Mouse (Mus musculus) E14TG2a.4 (cell line): Measurements from ENCODE around the gene Ostm1.

ENCODE experiments used
- CTCF ChIP-seq: conservative IDR thresholded peaks from 2 replicates; pipeline ENCODE4 v1.5.1; 2014; ENCODE audit warnings: low read length
- NANOG ChIP-seq: IDR thresholded peaks from 2 replicates; pipeline ENCODE4 v1.6.1; 2014; ENCODE audit warnings: borderline replicate concordance, low read length, mixed read lengths
- POU5F1 ChIP-seq: IDR thresholded peaks from 2 replicates; pipeline ENCODE4 v1.6.1; 2014; ENCODE audit warnings: low read length, borderline replicate concordance

DNA sequence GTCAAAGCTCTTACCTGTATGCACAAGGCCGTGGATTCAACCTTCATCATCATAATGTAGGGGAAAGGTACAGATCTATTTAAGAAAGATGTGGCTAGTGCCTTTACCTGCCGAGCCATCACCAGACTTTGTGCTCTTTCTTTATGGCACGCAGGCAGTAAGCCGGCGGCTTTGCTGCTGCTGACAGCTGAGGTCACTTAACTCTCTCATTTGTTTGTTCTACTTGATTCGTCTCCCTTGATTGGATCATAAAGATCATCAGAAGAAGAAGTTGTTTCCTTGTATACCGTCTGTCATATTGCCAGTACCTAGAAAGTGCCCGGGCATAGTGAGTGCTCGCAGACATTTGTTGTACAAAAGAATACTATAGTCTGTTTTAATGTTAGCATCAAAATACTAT, 114.8 kb downstream of the Ostm1 start:
- no peak for TF ChIP-seq CTCF
- no peak for TF ChIP-seq NANOG
- TF ChIP-seq POU5F1, result no peak
